Mouse (Mus musculus): Measurements from ENCODE around the gene Ctcf.

Ctcf gene

DNA sequence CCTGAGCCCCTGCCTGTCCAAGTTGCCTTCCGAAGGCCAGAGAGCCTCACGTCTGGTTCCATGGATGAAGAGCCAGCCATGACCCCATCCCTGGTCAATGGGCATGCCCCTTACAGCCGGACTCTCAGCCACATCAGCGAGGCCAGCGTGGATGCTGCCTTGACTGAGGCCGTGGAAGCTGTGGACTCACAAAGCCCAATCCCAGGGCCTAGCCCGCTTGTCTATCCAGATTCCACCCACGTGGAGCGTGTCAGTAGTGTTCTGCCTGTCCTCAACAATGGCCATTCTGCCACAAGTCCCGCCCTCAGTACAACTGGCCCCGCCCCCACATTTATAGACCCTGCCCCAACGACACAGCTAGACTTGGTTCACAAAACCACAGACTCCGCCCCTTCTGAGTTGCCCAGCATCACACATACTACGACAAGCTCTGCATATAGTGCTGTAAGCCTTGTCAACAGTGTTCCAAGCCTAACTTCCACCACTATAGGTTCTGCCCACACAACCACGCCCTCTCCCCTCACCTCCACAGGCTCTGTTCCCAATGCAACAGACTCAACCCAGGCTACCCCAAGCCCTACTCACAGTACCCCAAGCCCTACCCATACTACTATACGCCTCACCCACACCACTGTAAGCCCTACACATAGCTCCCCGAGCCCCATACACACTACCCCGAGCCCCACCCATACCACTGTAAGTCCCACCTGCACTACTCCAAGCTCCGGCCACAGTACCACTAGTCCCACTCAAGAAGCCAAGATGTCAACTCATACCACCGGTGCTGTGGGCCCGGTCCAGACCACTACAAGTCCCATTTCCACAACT lies 18.7 kb upstream of the Ctcf start:
- no peak for DNase-seq

DNA sequence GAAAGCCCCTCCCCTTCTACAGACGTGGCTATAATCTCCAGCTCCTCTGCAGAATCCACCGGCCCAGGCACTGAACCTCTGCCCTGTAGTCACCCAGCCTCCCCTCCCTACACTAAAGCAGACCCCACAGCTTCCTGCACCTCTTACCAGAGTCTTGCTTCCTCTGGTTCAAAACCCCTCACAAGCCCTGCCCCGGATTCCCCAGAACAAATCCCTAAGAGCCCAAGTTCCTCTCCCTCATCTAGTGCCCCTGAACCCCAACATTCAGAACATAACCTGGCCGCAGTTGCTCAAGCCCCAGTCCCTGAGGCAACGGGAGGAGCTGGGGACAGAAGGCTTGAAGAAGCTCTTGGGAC lies 18.1 kb upstream of the Ctcf start:
- DNase-seq, result no peak

- no peak for DNase-seq
Observed at GRCm38 (mm10) chr8:105618892-105619591, 17.3 kb upstream of the Ctcf start.

DNA sequence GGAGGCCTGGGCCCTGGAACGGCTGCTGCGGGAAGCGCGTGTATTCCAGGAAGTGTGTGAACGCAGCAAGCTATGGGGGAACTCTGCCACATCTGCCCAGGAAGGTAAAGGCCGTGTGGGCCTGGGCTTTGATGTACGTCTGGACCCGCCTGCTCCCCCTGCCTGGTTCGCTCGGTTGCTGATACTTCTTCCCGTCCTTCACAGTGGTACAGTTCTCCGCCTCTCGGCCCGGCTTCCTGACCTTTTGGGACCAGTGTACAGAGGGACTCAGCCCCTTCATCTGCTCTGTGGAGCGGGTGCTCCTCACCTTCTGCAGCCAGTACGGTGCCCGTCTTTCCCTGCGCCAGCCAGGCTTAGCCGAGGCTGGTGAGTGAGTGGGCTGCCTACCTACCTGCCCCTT lies 16.2 kb upstream of the Ctcf start:
- DNase-seq, result no peak

- DNase-seq, result no peak
Observed at GRCm38 (mm10) chr8:105620946-105621720, 15.2 kb upstream of the Ctcf start.

GRCm38 (mm10) chr8:105621841-105622240 lies 14.5 kb upstream of the Ctcf start:
- no peak for DNase-seq

GRCm38 (mm10) chr8:105622421-105622920 lies 13.9 kb upstream of the Ctcf start:
- DNase-seq, result peak; percentile 92

DNA sequence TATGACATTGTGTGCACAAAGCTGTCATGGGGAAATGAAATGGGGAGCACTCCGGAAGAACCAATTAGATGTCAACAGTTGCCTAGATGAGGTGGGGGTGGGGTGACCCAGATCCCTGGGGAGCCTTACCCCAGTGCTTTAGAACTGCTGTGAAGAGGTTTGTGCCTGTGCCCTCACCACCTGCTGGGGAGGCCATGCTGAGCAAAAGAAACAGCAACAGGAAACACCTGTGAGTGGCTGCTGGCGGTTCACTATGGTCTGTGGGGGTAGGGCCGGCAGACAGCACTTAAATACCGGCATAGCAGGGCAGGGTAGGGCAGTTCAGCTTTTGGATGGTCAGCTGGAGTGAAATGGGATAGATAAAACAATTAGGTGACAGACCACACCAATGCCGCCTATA lies 13.2 kb upstream of the Ctcf start:
- no peak for DNase-seq

DNA sequence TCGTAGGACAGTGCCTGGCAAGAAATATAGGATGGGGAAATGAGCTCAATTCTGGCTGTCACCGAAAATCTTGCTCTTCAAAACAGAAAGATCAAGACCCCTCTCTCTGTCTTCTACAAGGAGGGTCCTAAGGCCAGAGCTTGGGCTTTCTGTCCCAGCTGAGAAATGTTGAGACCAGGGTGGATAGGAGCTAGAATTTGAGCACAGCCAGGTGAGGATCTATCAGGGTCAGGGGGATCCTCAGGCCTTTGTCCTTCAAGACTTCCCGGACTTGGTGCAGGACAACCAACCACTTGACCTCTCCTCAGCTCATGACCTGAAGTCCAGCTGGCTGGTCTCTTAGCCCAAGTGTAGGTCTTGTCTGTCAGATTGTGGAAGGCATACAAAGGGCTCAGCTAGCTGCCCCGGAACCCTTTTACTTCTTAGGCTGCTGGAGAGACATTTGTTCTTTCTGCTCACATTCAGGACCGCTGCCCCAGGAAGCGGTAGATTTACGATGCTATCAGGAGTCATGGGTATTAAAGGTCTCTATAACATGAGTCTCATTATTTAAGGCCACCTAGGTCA lies 12.6 kb upstream of the Ctcf start:
- no peak for DNase-seq

DNA sequence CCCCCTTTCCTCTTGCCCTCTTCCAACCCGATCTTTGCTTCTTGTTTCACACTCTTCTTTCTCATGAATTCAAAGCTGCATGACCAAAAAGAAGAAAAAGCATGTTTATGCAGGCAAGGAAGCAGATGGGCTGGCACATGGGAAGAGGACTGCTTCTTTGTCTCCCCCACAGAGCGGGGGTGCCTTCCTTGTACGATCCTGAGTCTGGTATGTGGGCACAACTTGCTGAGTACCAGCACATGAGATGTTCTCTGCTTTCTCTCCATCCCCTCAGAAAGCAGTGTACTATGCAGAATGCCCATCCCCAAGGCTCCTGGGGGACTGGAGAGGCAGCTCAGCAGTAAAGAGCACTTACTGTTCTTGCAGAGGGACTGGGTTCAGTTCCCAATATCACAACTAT lies 12.0 kb upstream of the Ctcf start:
- DNase-seq, result peak; percentile 91

DNA sequence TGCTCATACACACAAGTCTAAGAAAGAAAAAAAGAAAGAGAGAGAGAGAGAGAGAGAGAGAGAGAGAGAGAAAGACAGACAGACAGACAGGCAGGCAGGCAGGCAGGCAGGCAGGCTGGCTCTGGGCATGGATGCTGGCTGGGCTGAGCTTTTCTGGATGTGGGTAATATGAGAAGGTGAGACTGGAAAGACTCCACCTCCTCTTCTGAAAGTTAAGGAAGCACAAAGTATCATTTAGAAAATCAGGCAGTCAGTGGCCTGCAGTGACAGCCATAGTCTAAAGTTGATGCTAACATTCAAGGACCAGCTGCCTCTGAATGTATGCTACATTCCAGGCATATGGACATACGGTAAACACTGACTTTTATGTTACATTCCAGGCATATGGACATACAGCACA lies 11.5 kb upstream of the Ctcf start:
- DNase-seq, result no peak

- DNase-seq, result no peak
Observed at GRCm38 (mm10) chr8:105626086-105626485, 10.3 kb upstream of the Ctcf start.

GRCm38 (mm10) chr8:105629337-105629736 lies 7.0 kb upstream of the Ctcf start:
- DNase-seq, result no peak

GRCm38 (mm10) chr8:105634771-105635458 lies 1.5 kb upstream of the Ctcf start:
- DNase-seq, result no peak

GRCm38 (mm10) chr8:105635481-105635880 lies 887 bp upstream of the Ctcf start:
- no peak for DNase-seq

GRCm38 (mm10) chr8:105636963-105637510 lies 669 bp downstream of the Ctcf start, which contains the start of gene Agrp:
Gene Agrp, minus strand, starts transcription at chr8:105637393.
- peak; percentile 53 for DNase-seq

- DNase-seq, result no peak
Observed at GRCm38 (mm10) chr8:105637601-105638041, 1.3 kb downstream of the Ctcf start.

DNA sequence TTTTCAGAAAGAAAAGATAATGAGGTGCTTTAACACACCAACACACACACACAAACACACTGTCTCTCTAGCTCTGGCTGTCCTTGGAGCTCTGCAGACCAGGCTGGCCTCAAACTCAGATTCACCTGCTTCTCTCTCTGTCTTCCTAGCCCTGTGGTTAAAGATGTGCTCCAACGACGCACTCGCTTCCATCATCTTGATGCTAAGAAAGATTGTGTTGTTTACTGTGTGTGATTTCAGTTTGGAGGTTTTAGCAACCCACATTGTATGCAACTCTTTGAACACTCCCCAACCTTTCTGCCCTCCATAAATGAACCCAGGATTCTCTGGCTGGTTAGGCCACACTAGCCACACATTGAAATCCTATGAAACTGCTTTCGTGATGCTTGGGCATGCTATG lies 2.1 kb downstream of the Ctcf start:
- no peak for DNase-seq

- no peak for DNase-seq
Observed at GRCm38 (mm10) chr8:105639835-105640234, 3.5 kb downstream of the Ctcf start.

- no peak for DNase-seq
Observed at GRCm38 (mm10) chr8:105640511-105640910, 4.1 kb downstream of the Ctcf start.

DNA sequence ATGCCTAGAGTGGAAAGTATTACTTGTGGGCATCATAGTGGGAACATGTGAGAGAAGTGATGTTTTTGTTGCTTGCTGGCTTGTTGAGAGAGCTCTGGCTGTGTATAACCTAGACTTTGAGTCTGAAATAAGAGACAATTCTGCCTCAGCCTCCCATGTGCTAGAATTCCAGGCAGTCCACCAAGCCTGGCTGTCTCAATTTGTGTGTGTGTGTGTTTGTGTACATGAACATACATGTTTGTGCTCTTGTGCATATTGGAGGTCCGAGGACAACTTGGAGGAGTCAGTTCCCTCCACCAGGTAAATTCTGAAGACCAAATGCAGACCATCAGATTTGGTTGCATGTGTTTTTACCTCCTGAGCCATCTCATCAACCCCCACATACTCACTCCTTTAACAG lies 8.8 kb downstream of the Ctcf start:
- no peak for DNase-seq

DNA sequence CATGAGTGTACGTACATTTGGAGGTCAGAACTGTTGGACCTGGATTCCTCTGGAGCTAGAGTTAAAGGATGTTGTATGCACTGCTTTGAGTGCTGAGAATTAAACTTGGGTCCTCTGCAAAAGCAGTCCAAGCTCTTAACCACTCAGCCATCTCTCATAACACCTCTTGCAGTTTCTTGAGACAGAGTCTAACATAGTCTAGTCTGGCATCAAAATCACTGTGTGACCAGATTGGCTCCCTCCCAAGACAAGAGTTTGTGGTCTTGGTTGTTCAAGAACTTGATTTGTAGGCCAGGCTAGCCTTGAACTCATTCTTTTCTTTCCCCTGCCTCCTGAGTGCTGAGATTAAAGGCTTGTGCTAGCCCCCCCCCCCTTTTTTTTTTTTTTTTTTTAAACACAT lies 12.6 kb downstream of the Ctcf start:
- no peak for DNase-seq
